Mouse (Mus musculus) heart, adult 18-20 months (tissue): ENCODE results near the gene Cdc42bpg. TPM values are rescaled to one million over a fixed set of nuclear protein-coding genes. Genes with fewer than 3 reads are reported as not detected.
A peak's percentile ranks its signal among the peaks of the same experiment; 100 is the strongest.

Experiments used
- DNase-seq, 2 experiments: peaks; one replicate each; pipeline ENCODE4 v3.0.0; 2021 to 2022; ENCODE audit warnings: mixed read lengths in 1 of 2
- long read RNA-seq, 2 experiments: library from polyadenylated mRNA; stranded (forward); transcript quantifications; one replicate each; pipeline ENCODE4 v2.0.0; 2021
- total RNA-seq, 2 experiments: library from RNA; stranded (reverse); gene quantifications; 2 replicates each; pipeline ENCODE4 v1.2.3; 2021

The Cdc42bpg gene
- total RNA-seq: 10 to 100 TPM; 13.8 TPM
- long read RNA-seq, experiment 1, partial matches to known transcripts: 0 of 2 reads
- long read RNA-seq, experiment 1, other reads (novel, unspliced or antisense): 2 of 2 reads
- long read RNA-seq, experiment 2: 0 reads

GRCm38 (mm10) chr19:6306137-6306551 lies at the start of gene Cdc42bpg:
TSS of gene Cdc42bpg (plus strand) at chr19:6306456.
- peak; percentile 90 to 92 for DNase-seq

DNA sequence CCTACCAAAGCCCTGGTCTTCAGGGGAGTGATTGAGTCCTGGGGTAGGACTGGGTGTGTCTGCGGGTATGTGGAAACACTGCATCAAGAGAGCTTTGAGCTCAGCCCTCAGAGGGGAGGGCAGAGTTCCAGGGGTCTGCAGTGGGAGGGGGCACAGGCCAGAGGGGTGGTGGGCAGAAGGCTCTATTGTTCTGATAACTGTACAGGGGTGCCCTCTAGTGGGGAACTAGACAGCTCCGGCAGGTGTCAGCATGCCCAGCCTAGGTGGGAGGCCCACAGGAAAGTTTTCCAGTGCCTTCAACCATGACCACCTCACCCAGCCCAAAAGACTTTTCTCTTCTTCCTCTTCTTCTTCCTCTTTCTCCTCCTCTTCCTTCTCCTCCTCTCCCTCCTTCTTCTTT lies 45.8 kb upstream of the Cdc42bpg start:
- no peak for DNase-seq

DNA sequence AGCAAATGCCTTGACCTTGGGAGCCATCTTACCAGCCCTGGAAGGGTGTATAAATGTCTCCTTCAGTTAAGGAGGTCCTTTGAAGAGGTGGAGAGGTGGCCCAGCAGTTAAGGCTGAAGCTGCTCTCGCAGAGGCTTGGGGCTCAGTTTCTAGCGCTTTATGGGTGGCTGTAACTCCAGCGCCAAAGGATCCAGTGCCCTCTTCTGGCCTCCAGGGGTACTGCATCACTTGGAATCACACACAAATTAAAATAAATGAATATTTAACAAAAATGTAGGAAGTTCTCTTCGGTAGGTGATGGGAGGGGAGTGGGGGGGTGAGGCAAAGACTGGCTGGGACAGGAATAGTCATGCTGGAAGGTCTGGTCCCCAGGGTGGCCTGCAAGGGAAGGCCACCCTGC lies 45.3 kb upstream of the Cdc42bpg start:
- DNase-seq: no peak

DNA sequence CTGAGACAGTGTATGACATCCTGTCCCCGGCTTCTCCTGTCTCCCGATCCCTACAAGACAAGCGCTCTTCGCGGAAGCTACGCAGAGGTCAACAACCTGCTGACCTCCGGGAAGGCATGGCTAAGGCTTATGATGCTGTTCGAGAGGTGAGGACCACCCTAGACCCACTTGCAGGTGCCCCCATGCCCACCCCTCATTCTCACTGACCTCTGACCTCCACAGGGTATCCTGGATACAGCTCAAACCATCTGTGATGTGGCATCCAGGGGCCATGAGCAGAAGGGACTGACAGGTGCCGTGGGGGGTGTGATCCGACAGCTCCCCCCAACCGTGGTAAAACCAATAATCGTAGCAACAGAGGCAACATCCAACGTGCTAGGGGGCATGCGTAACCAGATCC lies 44.9 kb upstream of the Cdc42bpg start:
- no peak for DNase-seq

DNA sequence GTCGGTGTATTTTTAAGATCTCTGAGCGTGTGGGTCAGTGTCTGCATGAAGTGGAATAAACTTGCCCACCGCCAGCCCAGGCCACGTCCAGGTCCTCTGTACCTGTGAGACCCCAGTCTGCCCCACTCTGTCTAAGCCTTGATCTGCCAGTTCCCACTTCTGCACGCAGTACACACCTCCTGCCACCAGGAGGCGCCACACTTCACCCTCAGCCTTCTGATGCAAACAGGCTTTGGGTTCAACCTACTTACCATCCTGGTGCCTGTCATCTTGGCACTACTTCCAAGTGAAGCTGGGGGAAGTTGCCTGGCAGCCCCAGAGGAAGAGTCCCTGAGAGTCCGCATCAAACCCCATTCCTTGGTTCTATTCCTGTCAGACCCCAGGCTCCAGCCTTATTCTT lies 44.0 kb upstream of the Cdc42bpg start:
- peak; percentile 70 to 87 for DNase-seq

DNA sequence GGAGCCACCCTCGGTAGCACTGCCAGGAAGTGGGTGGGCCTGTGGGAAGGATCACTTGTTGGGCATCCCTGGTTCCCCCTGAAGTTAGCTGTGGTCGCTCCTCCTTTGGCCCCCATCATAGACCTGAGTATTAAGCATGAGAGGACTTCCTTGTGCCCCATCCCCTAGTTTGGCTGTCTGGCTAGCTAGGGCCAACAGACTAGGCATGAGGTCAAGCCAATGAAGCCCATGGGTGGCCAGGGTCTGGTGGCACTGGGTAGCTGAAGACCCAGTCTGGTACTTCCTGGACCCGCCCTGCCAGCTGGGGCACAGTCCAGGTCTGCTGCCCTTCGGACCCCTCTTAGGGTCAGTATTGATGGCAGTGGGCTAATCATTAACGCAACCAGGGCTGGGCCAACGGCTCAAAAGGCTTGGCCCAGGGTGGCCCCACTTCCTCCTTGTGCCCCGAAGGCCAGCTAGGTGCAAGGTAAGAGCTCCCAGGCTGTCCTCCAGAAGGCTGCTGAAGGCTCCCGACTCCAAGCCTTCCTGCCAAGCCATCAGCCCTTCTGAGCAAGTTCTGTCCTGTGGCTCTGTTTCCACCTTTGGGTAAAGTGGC lies 43.3 kb upstream of the Cdc42bpg start:
- DNase-seq: no peak

DNA sequence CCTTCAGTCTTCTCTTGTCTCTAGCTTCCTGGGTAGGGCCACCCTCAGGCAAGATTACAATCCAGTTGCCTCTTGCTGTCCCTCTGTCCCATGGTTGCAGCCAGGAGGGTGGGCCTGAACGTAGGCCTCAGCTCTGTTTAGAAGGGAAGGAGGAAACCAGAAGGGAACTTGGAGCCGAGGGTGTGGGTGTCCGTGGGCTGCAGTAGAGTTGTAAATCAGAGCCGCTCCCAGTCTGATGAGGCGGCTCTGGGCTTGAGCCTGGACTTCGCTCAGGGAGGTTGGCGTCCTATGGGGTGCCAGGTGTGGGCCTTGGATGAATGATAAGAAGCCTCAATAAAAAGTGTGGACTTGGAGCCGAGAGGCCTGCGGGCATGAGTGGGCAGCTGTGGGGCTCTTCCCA lies 42.1 kb upstream of the Cdc42bpg start:
- no peak for DNase-seq

DNA sequence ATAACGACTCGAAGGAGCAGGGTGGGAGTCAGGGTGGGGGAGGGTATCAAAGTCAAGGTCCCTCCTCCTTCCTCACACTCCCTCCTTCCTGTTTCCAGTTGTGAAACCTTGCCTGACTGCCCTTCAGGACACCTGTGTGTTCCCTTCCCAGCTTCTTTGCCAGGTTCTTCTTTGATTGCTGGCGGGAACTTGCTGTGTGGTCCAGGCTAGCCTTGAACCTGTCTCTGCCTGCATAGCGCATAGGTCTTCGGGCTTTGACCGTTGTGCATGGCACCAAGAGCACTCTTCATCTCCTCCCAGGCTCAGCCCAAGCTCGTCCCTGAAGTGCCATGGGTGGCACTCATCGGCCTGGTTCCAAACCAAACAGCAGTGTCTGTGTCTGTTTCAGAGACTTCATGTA lies 41.3 kb upstream of the Cdc42bpg start:
- no peak for DNase-seq

GRCm38 (mm10) chr19:6265727-6266182 lies 40.5 kb upstream of the Cdc42bpg start:
- DNase-seq: no peak

DNA sequence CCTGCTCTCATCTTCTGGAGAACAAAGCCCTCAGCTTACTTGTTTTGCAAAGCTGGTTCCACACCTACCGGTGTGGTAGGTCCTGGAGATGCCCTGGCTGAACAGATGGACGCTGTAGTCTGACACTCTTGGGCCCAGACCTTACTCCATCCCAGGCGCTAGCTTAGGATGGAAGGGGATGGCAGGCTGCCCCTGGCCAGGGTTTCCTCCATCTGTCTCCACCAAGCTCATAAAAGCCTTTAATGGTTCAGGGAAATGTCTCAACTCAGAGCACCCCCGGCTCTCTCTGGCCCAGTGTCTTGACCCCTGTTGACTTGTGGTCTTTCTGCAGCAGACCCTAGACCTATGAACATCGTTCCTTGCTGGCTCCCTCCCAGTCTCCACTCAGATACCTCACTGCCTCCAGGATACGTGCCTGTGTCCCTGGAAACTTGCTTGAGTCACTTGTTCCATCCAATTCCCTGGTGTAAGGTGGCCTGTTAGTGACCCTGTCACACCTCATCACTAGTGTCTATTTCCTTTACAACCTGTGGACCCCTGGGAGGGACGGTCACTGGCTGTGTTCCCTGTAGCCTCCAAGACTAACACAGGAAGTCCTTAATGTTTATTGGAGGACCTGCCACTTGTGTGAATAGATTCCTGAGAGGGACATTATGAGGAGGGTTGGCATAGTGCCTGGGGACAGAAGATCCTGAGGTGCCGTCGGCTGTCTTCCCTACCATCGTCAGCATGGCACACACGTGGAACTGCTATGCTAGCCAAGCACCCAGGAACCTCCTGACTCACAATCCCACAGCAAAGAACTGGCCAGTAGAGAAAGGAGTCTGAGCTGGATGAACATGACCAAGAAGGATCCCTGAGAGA lies 38.7 kb upstream of the Cdc42bpg start:
- DNase-seq: peak; percentile 59 to 79

GRCm38 (mm10) chr19:6268170-6268528 lies 38.1 kb upstream of the Cdc42bpg start:
- DNase-seq: peak; percentile 90 to 96

DNA sequence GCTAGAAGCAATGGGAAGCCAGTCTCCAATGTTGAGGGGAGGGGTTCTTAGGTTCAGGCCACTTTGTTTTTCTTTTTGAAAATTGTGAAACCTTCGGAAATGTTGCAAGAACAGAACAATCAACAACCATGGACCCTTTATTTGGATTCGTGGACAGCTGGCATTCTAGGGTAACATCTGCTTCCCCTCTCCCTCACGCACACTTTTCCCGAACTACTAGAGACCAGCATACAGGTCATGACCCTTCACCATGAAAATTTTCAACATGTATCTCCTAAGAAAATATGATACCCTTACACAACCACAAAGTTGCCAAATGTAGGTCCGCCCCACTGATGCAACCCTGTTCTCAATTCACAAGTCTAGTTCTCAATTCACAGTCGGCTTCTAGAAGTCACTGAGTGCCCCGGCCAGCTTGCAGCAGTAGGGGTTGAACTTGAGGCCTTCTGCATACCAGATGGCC lies 37.6 kb upstream of the Cdc42bpg start:
- no peak for DNase-seq

DNA sequence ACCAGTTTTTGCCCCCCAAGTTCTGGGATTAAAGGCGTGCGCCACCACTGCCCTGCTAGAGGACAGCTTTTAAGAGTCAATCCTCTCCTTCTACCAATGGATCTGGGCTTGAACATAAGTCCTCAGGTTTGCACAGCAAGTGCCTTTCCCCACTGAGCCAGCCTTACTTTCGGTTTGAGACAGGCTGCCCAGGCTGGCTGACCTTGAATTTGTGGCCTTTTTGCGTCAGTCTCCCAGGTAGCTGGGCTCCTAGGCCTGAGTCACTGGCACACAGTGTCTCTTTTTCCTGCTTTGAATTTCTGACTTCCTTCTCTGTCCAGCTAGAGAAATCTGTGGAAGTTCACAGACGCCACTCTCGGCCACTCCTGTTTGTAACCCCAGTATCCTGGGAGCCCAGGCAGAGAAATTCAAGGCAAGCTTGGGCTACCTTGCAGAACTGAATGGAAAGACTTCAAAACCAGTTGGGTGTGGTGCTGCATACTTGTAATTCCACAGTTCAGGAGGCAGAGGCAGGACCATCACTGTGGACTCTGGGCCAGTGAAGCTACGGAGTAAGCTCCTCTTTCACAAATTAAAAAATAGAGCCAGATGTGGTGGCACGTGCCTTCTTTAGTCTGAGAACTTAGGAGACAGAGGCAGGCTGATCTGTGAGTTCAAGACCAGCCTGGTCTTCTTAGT lies 36.3 kb upstream of the Cdc42bpg start:
- peak in 1 of 2 experiments; percentile 19 for DNase-seq

DNA sequence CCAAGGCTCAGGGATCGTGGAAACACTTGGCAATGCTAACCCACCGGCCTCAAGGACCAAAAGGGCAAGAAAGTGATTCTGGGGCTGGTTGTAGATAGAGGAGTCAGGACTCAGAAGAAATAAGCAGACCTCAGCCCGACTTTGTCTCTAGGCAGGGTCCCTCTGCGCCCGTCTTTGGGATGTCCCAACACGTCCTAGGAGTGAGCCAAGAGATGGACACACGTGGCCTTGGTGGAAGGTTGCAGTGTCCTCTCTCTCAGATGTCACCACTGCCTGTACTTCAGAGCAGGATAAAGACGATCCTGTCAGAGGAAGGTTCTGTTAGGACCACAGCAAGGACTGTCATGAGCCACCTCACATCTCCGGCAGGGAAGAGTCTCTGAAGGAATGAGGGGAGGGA lies 35.6 kb upstream of the Cdc42bpg start:
- no peak for DNase-seq

DNA sequence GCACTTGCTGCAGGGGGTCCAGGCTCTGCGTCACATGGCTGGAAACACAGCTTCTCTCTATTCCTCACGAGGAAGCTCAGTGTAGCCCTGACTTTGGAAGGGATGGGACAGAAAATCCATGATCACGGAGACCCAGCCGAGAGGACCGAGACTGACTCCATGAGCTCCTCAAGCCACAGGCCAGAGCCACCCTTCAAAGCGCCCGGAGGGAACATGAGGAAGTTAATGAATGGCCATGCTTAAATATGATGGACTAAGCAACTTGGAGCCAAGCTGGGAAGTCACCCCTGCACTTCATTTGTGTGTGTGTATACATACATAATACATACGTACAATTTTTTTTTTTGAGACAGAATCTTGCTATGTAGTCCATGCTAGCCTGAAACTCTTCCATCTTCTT lies 35.0 kb upstream of the Cdc42bpg start:
- no peak for DNase-seq

DNA sequence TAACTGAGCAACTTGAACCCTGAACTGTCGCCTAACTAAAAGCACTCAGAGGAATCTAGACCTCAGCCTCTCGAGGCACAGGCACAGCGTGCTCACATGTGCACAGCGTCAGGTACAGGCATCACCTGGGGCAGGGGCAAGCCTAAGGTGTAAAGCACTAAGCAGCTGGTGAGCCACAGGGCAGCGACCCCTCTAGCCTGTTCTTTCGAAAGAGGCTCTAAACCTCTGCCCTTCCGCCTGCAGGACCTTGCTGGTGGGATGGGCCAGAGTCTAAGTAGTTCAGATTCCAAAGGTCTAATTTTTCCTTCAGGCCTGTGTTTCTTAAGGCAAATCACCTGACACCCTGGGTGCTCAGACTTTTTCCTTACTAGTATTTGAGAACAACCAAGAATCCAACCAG lies 34.2 kb upstream of the Cdc42bpg start:
- DNase-seq: no peak

DNA sequence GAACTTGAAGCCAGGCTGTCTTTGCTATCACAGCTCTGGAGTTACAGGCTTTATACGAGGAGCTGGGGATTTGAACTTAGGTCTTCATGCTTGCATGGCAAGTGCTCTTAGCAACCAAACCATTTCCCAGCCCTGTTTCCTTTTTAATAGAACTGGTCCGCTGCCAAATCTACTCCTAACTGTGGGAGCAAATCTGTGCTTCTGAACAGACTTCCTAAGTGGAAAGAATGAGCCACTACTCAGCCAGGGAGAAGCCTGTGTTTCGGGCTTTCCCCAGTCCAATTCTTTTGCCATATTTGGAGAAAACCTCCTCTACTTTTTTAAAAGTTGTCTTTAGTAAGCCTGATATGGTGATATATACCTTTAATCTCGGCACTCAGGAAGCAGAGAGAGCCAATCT lies 33.5 kb upstream of the Cdc42bpg start:
- peak; percentile 65 to 78 for DNase-seq

DNA sequence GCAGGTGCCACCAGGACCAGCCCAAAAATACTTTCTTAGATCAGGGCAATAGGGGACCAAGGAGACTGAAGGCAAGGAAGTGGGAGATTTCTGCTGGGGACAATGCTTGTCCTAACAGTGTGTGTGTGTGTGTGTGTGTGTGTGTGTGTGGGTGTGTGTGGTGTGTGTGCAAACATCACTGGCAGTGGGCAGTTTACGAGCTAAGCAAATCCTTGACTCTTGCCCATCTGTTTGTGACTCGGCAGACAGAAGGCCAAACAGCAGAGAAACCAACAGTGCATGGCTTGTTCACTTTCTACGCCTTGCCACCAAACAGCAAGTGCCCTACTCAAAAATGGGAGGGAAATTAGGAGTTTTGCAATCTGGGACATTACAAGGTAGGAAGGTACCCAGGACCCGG lies 32.7 kb upstream of the Cdc42bpg start:
- DNase-seq: peak in 1 of 2 experiments; percentile 17

GRCm38 (mm10) chr19:6273998-6274608 lies 32.2 kb upstream of the Cdc42bpg start:
- peak; percentile 46 to 65 for DNase-seq

DNA sequence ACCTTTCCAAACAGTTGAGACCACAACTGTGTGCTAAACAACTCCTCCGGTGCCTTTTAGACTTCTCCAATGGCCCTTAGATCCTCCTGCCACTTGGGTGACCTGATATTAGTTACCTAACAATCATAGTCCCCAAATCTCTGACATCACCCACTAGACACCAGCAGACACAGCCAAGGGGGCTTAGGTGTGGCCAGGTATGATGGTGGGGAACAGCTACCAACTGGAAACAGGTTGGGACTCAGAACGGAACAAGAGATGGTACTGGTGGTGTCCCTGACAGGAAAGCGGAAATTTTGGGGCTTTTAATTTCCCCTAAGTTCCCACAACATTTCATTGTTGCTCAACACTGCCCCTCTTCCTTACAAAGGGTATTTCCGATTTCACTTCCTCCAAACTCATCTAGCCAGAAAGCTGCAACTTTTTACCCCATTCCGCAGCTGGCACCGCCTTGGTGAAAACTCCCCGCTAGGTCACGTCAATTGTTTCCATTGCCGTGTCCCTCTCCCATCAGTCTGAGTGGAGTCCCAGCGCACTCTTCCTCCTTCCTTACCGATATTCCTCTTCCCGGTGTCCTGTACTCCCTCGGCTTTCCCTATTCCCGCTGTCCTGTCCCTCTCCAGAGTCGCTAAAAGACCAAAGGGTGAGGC lies 30.4 kb upstream of the Cdc42bpg start:
- DNase-seq: peak in 1 of 2 experiments; percentile 78
